Mouse (Mus musculus): ENCODE results near the gene Cd93. TPM values are rescaled to one million over a fixed set of nuclear protein-coding genes. Genes with fewer than 3 reads are reported as not detected.

Gene Cd93
- 10 to 100 TPM; 11.8 to 13.5 TPM for total RNA-seq (2021)
- long read RNA-seq, experiment 1, partial matches to known transcripts = 0 of 3 reads
- long read RNA-seq, experiment 1, other reads (novel, unspliced or antisense) = 3 of 3 reads
- long read RNA-seq, experiment 2, full-length matches to known transcripts = 1 of 1 reads
- long read RNA-seq, experiment 2, partial matches to known transcripts = 0 of 1 reads
- long read RNA-seq, experiment 2, other reads (novel, unspliced or antisense) = 0 of 1 reads

- no peak for DNase-seq (ENCODE audit: low spot score in 2 of 2)
Measured at GRCm38 (mm10) chr2:148443249-148443958, at the start of gene Cd93. Cd93 (minus strand) TSS chr2:148443563.

GRCm38 (mm10) chr2:148492108-148492507, 48.7 kb upstream of the Cd93 start:
- no peak for DNase-seq (ENCODE audit: low spot score in 2 of 2)

GRCm38 (mm10) chr2:148490150-148490549, 46.8 kb upstream of the Cd93 start:
- no peak for DNase-seq (ENCODE audit: low spot score in 2 of 2)

GRCm38 (mm10) chr2:148488885-148489284, 45.5 kb upstream of the Cd93 start:
- no peak for DNase-seq (ENCODE audit: low spot score in 2 of 2)

GRCm38 (mm10) chr2:148485576-148485975, 42.2 kb upstream of the Cd93 start:
- no peak for DNase-seq (ENCODE audit: low spot score in 2 of 2)

GRCm38 (mm10) chr2:148480376-148480775, 37.0 kb upstream of the Cd93 start:
- no peak for DNase-seq (ENCODE audit: low spot score in 2 of 2)

GRCm38 (mm10) chr2:148478141-148478701, 34.9 kb upstream of the Cd93 start:
- peak in 1 of 2 experiments; percentile 12 for DNase-seq (ENCODE audit: low spot score in 2 of 2)

- no peak for DNase-seq (ENCODE audit: low spot score in 2 of 2)
Measured at GRCm38 (mm10) chr2:148477346-148477745, 34.0 kb upstream of the Cd93 start.

GRCm38 (mm10) chr2:148476576-148476975, 33.2 kb upstream of the Cd93 start:
- no peak for DNase-seq (ENCODE audit: low spot score in 2 of 2)

GRCm38 (mm10) chr2:148475879-148476495, 32.6 kb upstream of the Cd93 start:
- DNase-seq (ENCODE audit: low spot score in 2 of 2) = no peak

- DNase-seq (ENCODE audit: low spot score in 2 of 2) = no peak
Measured at GRCm38 (mm10) chr2:148469341-148470238, 26.2 kb upstream of the Cd93 start.

GRCm38 (mm10) chr2:148467921-148468440, 24.6 kb upstream of the Cd93 start:
- DNase-seq (ENCODE audit: low spot score in 2 of 2) = no peak

GRCm38 (mm10) chr2:148455341-148455740, 12.0 kb upstream of the Cd93 start:
- DNase-seq (ENCODE audit: low spot score in 2 of 2) = no peak

GRCm38 (mm10) chr2:148454014-148454542, 10.7 kb upstream of the Cd93 start:
- DNase-seq (ENCODE audit: low spot score in 2 of 2) = no peak

GRCm38 (mm10) chr2:148453061-148453460, 9.7 kb upstream of the Cd93 start:
- no peak for DNase-seq (ENCODE audit: low spot score in 2 of 2)

GRCm38 (mm10) chr2:148451498-148451897, 8.1 kb upstream of the Cd93 start:
- DNase-seq (ENCODE audit: low spot score in 2 of 2) = no peak

- DNase-seq (ENCODE audit: low spot score in 2 of 2) = no peak
Measured at GRCm38 (mm10) chr2:148450616-148451015, 7.3 kb upstream of the Cd93 start.

GRCm38 (mm10) chr2:148449659-148450058, 6.3 kb upstream of the Cd93 start:
- no peak for DNase-seq (ENCODE audit: low spot score in 2 of 2)

- DNase-seq (ENCODE audit: low spot score in 2 of 2) = no peak
Measured at GRCm38 (mm10) chr2:148446446-148446845, 3.1 kb upstream of the Cd93 start.

- no peak for DNase-seq (ENCODE audit: low spot score in 2 of 2)
Measured at GRCm38 (mm10) chr2:148445616-148446015, 2.3 kb upstream of the Cd93 start.
